Mouse (Mus musculus) mature B cell (primary cell): ENCODE data around the gene Mxd1.

Experiments used
- in situ Hi-C: fragments of 300-500 bp; cut with MboI; formaldehyde crosslinking; loops from 2 replicates; pipeline ENCODE4 v1.14.3; 2019

Gene Mxd1

GRCm38 (mm10) chr6:86668580-86669239 lies at the start of gene Mxd1:
Gene Mxd1, minus strand, starts transcription at chr6:86669161.
- in situ Hi-C loops = no loop called here

- in situ Hi-C loops = no loop called here
Observed at GRCm38 (mm10) chr6:86708072-86708774, 39.3 kb upstream of the Mxd1 start.

GRCm38 (mm10) chr6:86702577-86702976 lies 33.6 kb upstream of the Mxd1 start:
- in situ Hi-C loops = no loop called here

GRCm38 (mm10) chr6:86697903-86698302 lies 28.9 kb upstream of the Mxd1 start:
- in situ Hi-C loops = loop anchor here (25.0 kb wide), 1 partner anchor 261 kb away; the partner anchor contains the start of genes C87436 and Gm44790

- in situ Hi-C loops = loop anchor here (25.0 kb wide), 1 partner anchor 259 kb away; the partner anchor contains the start of genes C87436 and Gm44790
Observed at GRCm38 (mm10) chr6:86696213-86696612, 27.3 kb upstream of the Mxd1 start.

GRCm38 (mm10) chr6:86694465-86694864 lies 25.5 kb upstream of the Mxd1 start:
- in situ Hi-C loops = loop anchor here (25.0 kb wide), 1 partner anchor 257 kb away; the partner anchor contains the start of genes C87436 and Gm44790

GRCm38 (mm10) chr6:86689671-86690070 lies 20.7 kb upstream of the Mxd1 start:
- in situ Hi-C loops = loop anchor here (25.0 kb wide), 1 partner anchor 252 kb away; the partner anchor contains the start of genes C87436 and Gm44790

- in situ Hi-C loops = loop anchor here (25.0 kb wide), 1 partner anchor 250 kb away; the partner anchor contains the start of genes C87436 and Gm44790
Observed at GRCm38 (mm10) chr6:86686971-86687370, 18.0 kb upstream of the Mxd1 start.

GRCm38 (mm10) chr6:86684655-86685011 lies 15.7 kb upstream of the Mxd1 start:
- in situ Hi-C loops = loop anchor here (25.0 kb wide), 1 partner anchor 247 kb away; the partner anchor contains the start of genes C87436 and Gm44790

GRCm38 (mm10) chr6:86683872-86684654 lies 15.1 kb upstream of the Mxd1 start, which contains the start of gene Snrnp27:
Gene Snrnp27, minus strand, starts transcription at chr6:86684522.
- in situ Hi-C loops = loop anchor here (25.0 kb wide), 1 partner anchor 247 kb away; the partner anchor contains the start of genes C87436 and Gm44790

GRCm38 (mm10) chr6:86681289-86681688 lies 12.3 kb upstream of the Mxd1 start:
- in situ Hi-C loops = loop anchor here (25.0 kb wide), 1 partner anchor 244 kb away; the partner anchor contains the start of genes C87436 and Gm44790

GRCm38 (mm10) chr6:86678341-86678740 lies 9.4 kb upstream of the Mxd1 start:
- in situ Hi-C loops = loop anchor here (10.0 to 25.0 kb wide), 2 partner anchors 124 to 241 kb away; partner anchors contain the start of genes C87436 and Gm44790

GRCm38 (mm10) chr6:86670873-86671272 lies 1.9 kb upstream of the Mxd1 start:
- in situ Hi-C loops = loop anchor here (10.0 kb wide), 1 partner anchor 116 kb away; no protein-coding TSS in a partner anchor

- in situ Hi-C loops = no loop called here
Observed at GRCm38 (mm10) chr6:86669240-86669727, 323 bp upstream of the Mxd1 start.

GRCm38 (mm10) chr6:86667061-86667460 lies 1.9 kb downstream of the Mxd1 start:
- in situ Hi-C loops = no loop called here

- in situ Hi-C loops = no loop called here
Observed at GRCm38 (mm10) chr6:86665560-86666307, 3.2 kb downstream of the Mxd1 start.

GRCm38 (mm10) chr6:86665076-86665475 lies 3.9 kb downstream of the Mxd1 start:
- in situ Hi-C loops = no loop called here

- in situ Hi-C loops = no loop called here
Observed at GRCm38 (mm10) chr6:86660161-86660877, 8.6 kb downstream of the Mxd1 start.

- in situ Hi-C loops = no loop called here
Observed at GRCm38 (mm10) chr6:86658501-86658900, 10.5 kb downstream of the Mxd1 start.
